Mouse (Mus musculus): ENCODE measurements around the gene Atad2b. TPM values are rescaled to one million over a fixed set of nuclear protein-coding genes. Genes with fewer than 3 reads are reported as not detected.

Atad2b gene
- total and polyA plus RNA-seq, 3 experiments = 9.9 to 44.3 (median 15.3) TPM

DNA sequence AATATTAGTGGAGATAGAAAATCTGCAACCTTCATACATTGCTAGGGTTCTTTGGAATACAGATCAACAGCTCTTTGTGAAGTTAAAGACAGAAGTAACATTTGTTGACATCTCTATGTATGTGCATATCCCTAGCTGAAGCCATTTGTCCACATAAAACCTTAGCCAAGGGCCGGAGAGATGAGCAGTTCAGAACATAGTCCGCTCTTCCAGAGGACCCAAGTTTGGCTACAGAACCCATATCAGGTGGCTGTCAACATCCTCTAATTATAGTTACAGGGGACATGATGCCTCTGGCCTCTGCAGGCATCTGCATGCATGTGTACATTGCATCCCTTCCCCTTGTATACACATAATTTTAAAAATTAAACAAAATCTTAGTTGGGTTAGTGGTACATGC, 27.9 kb upstream of the Atad2b start (continued):
- TF ChIP-seq JUND (IDR thresholded peaks at IDR 0.05; ENCODE audit: low read depth, low read length) = no peak
- no peak for TF ChIP-seq ETS1 (IDR thresholded peaks at IDR 0.05; ENCODE audit: low read depth, low read length)
- no peak for TF ChIP-seq BHLHE40 (IDR thresholded peaks at IDR 0.05; ENCODE audit: borderline replicate concordance, low read depth, low read length)

DNA sequence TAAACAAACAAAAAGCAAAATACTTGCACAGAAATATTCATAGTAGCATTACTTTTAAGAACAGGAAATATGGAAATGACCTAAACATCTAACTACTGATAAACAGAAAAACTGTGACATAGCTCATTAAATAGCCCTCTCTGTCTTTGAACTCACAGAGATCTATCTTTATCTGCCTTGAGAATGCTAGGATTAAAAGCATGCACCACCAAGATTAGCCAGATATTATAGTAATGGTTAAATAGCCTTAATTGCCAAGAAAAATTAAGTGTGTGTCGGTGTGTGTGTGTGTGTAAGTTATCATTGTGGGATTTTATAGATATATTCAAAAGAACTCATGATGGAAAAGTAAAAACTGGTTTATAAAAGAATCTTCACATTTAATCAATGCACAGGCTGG, 27.3 kb upstream of the Atad2b start:
- H3K27ac ChIP-seq (ENCODE audit: control insufficient read depth, low read depth, low read length) = no peak overlapping the region
- peaks cover 12 to 15% of the 10 kb centered on the region in 2 experiments for H3K36me3 ChIP-seq (ENCODE audit: control insufficient read depth in 1 of 2, insufficient read depth in 2 of 2, low read length in 2 of 2)
- DNase-seq (ENCODE audit: low read depth, low spot score) = no peak
- H3K9me3 ChIP-seq (replicated peaks; ENCODE audit: insufficient read depth, low read length) = no peaks in the 10 kb centered on the region
- no peaks in the 10 kb centered on the region for H3K79me2 ChIP-seq (ENCODE audit: control insufficient read depth, insufficient read depth, low read length, poor library complexity)
- peaks cover 0 to 4% of the 10 kb centered on the region in 2 experiments; a peak in 3 of 4 replicates for H3K4me1 ChIP-seq (ENCODE audit: control insufficient read depth in 1 of 2, insufficient read depth in 2 of 2, low read length in 2 of 2)
- no peak overlapping the region for H3K4me3 ChIP-seq (ENCODE audit: control insufficient read depth in 1 of 2, insufficient read depth in 1 of 2, low read depth in 2 of 2, low read length in 2 of 2)
- no peaks in the 10 kb centered on the region for H3K27me3 ChIP-seq (ENCODE audit: control insufficient read depth in 1 of 2, insufficient read depth in 2 of 2, low read length in 2 of 2)
- no peak overlapping the region for H3K9ac ChIP-seq (ENCODE audit: control insufficient read depth, low read depth, low read length, poor library complexity, severe bottlenecking)
- TF ChIP-seq ETS1 (IDR thresholded peaks at IDR 0.05; ENCODE audit: low read depth, low read length) = no peak
- TF ChIP-seq ZC3H11A (IDR thresholded peaks at IDR 0.05; ENCODE audit: low read depth, low read length) = no peak
- no peak for TF ChIP-seq ZNF384 (IDR thresholded peaks at IDR 0.05; ENCODE audit: low read depth, low read length)
- no peak for TF ChIP-seq NELFE (IDR thresholded peaks at IDR 0.05; ENCODE audit: low read depth, low read length)
- TF ChIP-seq MYB (IDR thresholded peaks at IDR 0.05; ENCODE audit: low read depth, low read length) = no peak
- TF ChIP-seq POLR2AphosphoS5 (IDR thresholded peaks at IDR 0.05; ENCODE audit: borderline replicate concordance, low read depth, low read length) = no peak
- TF ChIP-seq TCF12 (IDR thresholded peaks at IDR 0.05; ENCODE audit: low read depth, low read length) = peak; percentile 40; the same call in 1 of the 2 replicates
- TF ChIP-seq MAX (IDR thresholded peaks at IDR 0.05; ENCODE audit: low read length) = no peak
- TF ChIP-seq GATA1 (IDR thresholded peaks at IDR 0.05; ENCODE audit: low read depth, low read length) = peak; percentile 46

DNA sequence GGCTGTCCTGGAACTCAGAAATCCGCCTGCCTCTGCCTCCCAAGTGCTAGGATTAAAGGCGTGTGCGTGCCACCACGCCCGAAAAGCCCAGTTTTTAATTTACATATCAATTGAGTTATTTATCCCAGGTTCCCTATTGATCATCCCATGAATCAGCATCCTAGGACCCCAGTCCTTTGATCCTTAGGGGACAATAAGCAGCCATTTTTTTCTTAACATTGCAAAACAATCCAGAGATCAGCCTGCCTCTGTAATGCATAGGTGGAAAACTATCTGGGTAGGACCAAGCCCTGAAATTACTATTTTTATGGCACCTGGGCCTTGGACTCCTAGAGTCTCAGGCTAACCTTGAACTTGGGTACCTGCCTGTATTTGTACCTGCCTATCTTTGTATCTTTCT, 19.1 kb upstream of the Atad2b start:
- Histone ChIP-seq H3K9me3 (replicated peaks; ENCODE audit: insufficient read depth, low read length) (no peaks in the 10 kb centered on the region), H3K9ac (ENCODE audit: control insufficient read depth, low read depth, low read length, poor library complexity, severe bottlenecking) (no peak overlapping the region), H3K79me2 (ENCODE audit: control insufficient read depth, insufficient read depth, low read length, poor library complexity) (no peaks in the 10 kb centered on the region), H3K27ac (ENCODE audit: control insufficient read depth, low read depth, low read length) (no peak overlapping the region), H3K4me1 (ENCODE audit: control insufficient read depth in 1 of 2, insufficient read depth in 2 of 2, low read length in 2 of 2) (no peaks in the 10 kb centered on the region), H3K4me3 (ENCODE audit: control insufficient read depth in 1 of 2, insufficient read depth in 1 of 2, low read depth in 2 of 2, low read length in 2 of 2) (no peak overlapping the region), H3K36me3 (ENCODE audit: control insufficient read depth in 1 of 2, insufficient read depth in 2 of 2, low read length in 2 of 2) (peaks cover 0 to 8% of the 10 kb centered on the region in 2 experiments; a peak in 2 of 4 replicates), H3K27me3 (ENCODE audit: control insufficient read depth in 1 of 2, insufficient read depth in 2 of 2, low read length in 2 of 2) (no peaks in the 10 kb centered on the region)
- DNase-seq (ENCODE audit: low read depth, low spot score) = no peak
- TF ChIP-seq UBTF (IDR thresholded peaks at IDR 0.05; ENCODE audit: borderline replicate concordance, insufficient read depth, low read depth, low read length) (no peak), MAFK (IDR thresholded peaks at IDR 0.05; ENCODE audit: borderline replicate concordance, low read depth, low read length) (no peak), POLR2AphosphoS5 (IDR thresholded peaks at IDR 0.05; ENCODE audit: borderline replicate concordance, low read depth, low read length) (no peak), ETS1 (IDR thresholded peaks at IDR 0.05; ENCODE audit: low read depth, low read length) (no peak), CHD2 (IDR thresholded peaks at IDR 0.05; ENCODE audit: low read length) (no peak), USF2 (IDR thresholded peaks at IDR 0.05; ENCODE audit: borderline replicate concordance in 1 of 2, insufficient read depth in 1 of 2, low read depth in 1 of 2, low read length in 2 of 2) (no peak), ZNF384 (IDR thresholded peaks at IDR 0.05; ENCODE audit: low read depth, low read length) (no peak), MAZ (IDR thresholded peaks at IDR 0.05; ENCODE audit: low read depth, low read length) (no peak), KAT2A (conservative IDR thresholded peaks at IDR 0.05; ENCODE audit: low read depth, low read length) (no peak), GABPA (IDR thresholded peaks at IDR 0.05; ENCODE audit: low read depth, low read length) (no peak), MYB (IDR thresholded peaks at IDR 0.05; ENCODE audit: low read depth, low read length) (no peak), NRF1 (IDR thresholded peaks at IDR 0.05; ENCODE audit: insufficient read depth, low read depth, low read length, poor library complexity, severe bottlenecking) (no peak), JUND (IDR thresholded peaks at IDR 0.05; ENCODE audit: low read depth, low read length) (no peak), USF1 (IDR thresholded peaks at IDR 0.05; ENCODE audit: low read depth, low read length) (no peak), MAX (IDR thresholded peaks at IDR 0.05; ENCODE audit: low read length) (no peak)
